Mouse (Mus musculus) myocyte (in vitro differentiated cells): Measurements from ENCODE around the gene Eif2b5.

Experiments used
- E2F4 ChIP-seq: IDR thresholded peaks from one replicate; pipeline ENCODE4 v1.6.1; 2011; ENCODE audit warnings: mild to moderate bottlenecking, control low read depth, moderate library complexity; ENCODE audit not compliant: insufficient read depth
- MAX ChIP-seq: IDR thresholded peaks from one replicate; pipeline ENCODE4 v1.6.1; 2011; ENCODE audit warnings: low read depth, mild to moderate bottlenecking, control low read depth
- MYOD1 ChIP-seq, 3 experiments: IDR thresholded peaks; one replicate each; pipeline ENCODE4 v1.6.1; 2011; ENCODE audit warnings: control low read depth in 2 of 3, low read depth in 2 of 3, mild to moderate bottlenecking in 2 of 3, moderate library complexity in 1 of 3; ENCODE audit not compliant: insufficient read length in 2 of 3, control insufficient read depth in 1 of 3
- MYOG ChIP-seq, 3 experiments: IDR thresholded peaks; one replicate each; pipeline ENCODE4 v1.6.1; 2011; ENCODE audit warnings: control low read depth in 2 of 3, low read depth in 2 of 3, mild to moderate bottlenecking in 2 of 3; ENCODE audit not compliant: insufficient read length in 2 of 3, control insufficient read depth in 1 of 3, insufficient read depth in 1 of 3
- POLR2A ChIP-seq: IDR thresholded peaks from one replicate; pipeline ENCODE4 v1.6.1; 2011; ENCODE audit warnings: low read depth, mild to moderate bottlenecking, control low read depth, moderate library complexity; ENCODE audit not compliant: insufficient read length
- POLR2AphosphoS2 ChIP-seq: IDR thresholded peaks from one replicate; pipeline ENCODE4 v1.6.1; 2011; ENCODE audit warnings: low read depth, control low read depth; ENCODE audit not compliant: insufficient read length
- SRF ChIP-seq: IDR thresholded peaks from one replicate; pipeline ENCODE4 v1.6.1; 2011; ENCODE audit warnings: low read depth; ENCODE audit not compliant: control insufficient read depth, insufficient read length
- TCF12 ChIP-seq: IDR thresholded peaks from one replicate; pipeline ENCODE4 v1.6.1; 2011; ENCODE audit warnings: mild to moderate bottlenecking, control low read depth; ENCODE audit not compliant: poor library complexity, insufficient read depth, severe bottlenecking
- USF1 ChIP-seq: IDR thresholded peaks from one replicate; pipeline ENCODE4 v1.6.1; 2011; ENCODE audit warnings: low read depth, mild to moderate bottlenecking, control low read depth, moderate library complexity

DNA sequence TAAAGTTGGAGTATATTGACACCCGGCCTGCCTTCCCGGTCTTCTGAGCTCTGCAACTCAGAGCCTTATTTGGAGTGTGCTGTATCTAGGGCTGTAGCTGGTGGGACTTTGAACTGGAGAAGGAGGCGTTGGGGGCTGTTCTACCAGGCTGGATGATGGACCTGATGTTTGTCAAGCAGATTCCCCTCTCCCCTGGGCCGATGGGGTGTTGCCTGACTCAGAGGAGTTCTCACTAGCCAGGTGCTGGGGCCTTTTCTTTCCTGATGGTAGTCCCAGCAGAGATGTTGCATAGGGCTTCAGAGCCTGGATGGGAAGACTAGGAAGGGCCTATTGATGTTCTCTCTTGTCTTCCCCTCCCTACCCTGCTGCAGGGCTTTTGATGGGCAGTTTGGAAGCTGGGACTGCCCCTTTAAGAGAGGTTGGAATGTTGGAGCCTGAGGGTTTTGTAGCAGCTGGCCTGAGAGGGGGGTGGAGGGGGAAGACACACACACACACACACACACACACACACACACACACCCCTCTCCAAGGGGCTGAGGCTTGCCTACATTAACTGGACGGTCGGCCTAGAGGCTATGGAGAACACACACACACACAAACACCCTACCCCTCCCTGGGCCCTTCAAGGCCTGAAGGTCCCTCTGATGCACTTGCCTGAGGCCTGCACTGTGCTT lies 19.2 kb downstream of the Eif2b5 start:
- TF ChIP-seq MYOG (IDR thresholded peaks at IDR 0.05; ENCODE audit: control insufficient read depth in 1 of 3, insufficient read depth in 1 of 3, insufficient read length in 2 of 3, low read depth in 2 of 3) = peak; percentile 49 to 83 (median 56)
- peak; percentile 11 for TF ChIP-seq POLR2A
- TF ChIP-seq E2F4 = no peak
- no peak for TF ChIP-seq USF1
- no peak for TF ChIP-seq MAX
- TF ChIP-seq POLR2AphosphoS2 = no peak
- TF ChIP-seq MYOD1 (IDR thresholded peaks at IDR 0.05; ENCODE audit: control insufficient read depth in 1 of 3, insufficient read length in 2 of 3, low read depth in 2 of 3) = peak; percentile 26 to 77 (median 56)
- no peak for TF ChIP-seq SRF
- TF ChIP-seq TCF12 = peak; percentile 14
